Mouse (Mus musculus): ENCODE results near the gene Nucb1.
A peak's percentile ranks its signal among the peaks of the same experiment; 100 is the strongest.

DNA sequence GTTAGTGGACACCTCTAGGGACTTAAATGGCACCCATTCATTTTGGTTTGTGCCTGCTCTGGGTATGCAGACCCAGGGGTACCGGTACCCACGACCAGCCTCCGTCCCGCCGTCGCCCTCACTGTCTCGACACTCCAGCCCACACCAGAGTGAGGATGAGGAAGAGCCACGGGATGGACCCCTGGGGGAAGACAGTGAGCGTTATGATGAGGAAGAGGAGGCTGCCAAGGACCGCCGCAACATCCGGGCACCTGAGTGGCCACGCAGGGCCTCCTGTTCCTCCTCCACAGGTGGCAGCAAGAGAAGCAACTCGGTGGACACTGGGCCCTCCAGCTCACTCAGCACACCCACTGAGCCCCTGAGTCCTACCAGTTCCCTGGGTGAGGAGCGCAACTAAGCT, 55.2 kb downstream of the Nucb1 start:
- TF ChIP-seq POLR2A (IDR thresholded peaks at IDR 0.05; ENCODE audit: insufficient read length, low read depth) (peak; percentile 5), CEBPB (IDR thresholded peaks at IDR 0.05; ENCODE audit: insufficient read depth, poor library complexity, severe bottlenecking) (no peak), USF1 (IDR thresholded peaks at IDR 0.05; ENCODE audit: low read depth) (no peak), MAX (IDR thresholded peaks at IDR 0.05; ENCODE audit: low read depth) (no peak), E2F4 (IDR thresholded peaks at IDR 0.05; ENCODE audit: insufficient read depth) (no peak), TCF12 (IDR thresholded peaks at IDR 0.05; ENCODE audit: insufficient read depth, poor library complexity, severe bottlenecking) (no peak), MYOD1 (IDR thresholded peaks at IDR 0.05; ENCODE audit: control insufficient read depth in 1 of 3, insufficient read length in 2 of 3, low read depth in 2 of 3) (no peak)
